Mouse (Mus musculus) hindlimb bud, embryonic 11.5 days (tissue): ENCODE data around the gene 4931428F04Rik.

Experiments
- DNase-seq: peaks from one replicate; pipeline ENCODE4 v3.0.0-alpha.2; 2012; ENCODE audit warnings: low read depth, low spot score; ENCODE audit errors: extremely low spot score

Gene 4931428F04Rik

DNA sequence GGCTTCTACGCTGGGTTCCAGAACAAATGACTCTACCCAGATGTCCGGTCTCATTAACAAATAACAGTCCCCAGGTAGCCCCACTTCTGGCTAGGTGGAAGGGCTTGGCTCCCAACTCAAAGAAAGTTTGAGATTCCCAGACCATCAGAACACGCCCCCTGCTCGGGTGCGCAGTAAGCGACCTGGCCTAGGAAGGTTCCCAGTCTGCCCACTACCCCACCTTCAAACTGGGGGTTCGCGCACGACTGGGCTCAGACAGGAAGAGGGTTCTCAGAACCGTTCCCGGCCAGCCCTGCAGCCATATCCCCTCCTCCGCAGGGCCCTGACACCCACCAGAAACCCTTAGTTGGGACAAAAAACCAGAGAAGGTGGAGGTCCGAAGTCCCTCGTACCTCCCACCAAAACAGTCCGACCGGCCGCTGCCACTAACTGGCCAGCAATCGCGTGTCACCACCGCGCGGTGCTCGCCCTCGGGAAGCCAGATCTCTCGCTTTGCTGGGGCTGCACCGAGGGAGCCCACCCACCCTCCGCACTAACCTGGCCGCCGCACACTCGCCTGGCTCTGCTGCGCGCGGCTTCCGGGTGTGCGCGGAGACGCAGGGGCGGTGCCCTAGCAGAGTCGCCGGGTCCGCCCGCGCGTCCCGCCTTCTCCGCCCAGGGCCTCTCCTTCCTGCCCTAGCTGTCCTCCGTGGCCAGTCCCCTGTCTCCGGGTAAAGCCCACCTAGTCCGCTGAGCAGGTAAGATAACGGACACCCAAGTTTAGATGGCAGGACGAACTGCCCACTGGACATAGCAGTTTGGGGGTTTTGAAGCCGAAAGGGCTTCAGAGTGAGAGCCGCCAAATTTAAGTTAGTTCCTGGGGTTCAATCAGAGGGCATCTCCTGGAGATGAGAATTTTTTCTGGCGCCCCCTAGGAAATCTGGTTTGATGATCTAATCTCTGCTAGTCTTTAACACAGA is 25.4 kb downstream of the 4931428F04Rik start, which contains the start of the genes Tradd and Fbxl8:
Gene Tradd, minus strand, starts transcription at position 586 of the 959 bp plus-strand sequence.
Gene Fbxl8, plus strand, starts transcription at position 625 of the 959 bp plus-strand sequence.
- no peak for DNase-seq

GRCm38 (mm10) chr8:105263244-105263912 is 26.3 kb downstream of the 4931428F04Rik start:
- no peak for DNase-seq

GRCm38 (mm10) chr8:105261326-105261980 is 28.2 kb downstream of the 4931428F04Rik start:
- DNase-seq = no peak

- no peak for DNase-seq
These were observed 29.1 kb downstream of the 4931428F04Rik start for GRCm38 (mm10) chr8:105260371-105261099.

DNA sequence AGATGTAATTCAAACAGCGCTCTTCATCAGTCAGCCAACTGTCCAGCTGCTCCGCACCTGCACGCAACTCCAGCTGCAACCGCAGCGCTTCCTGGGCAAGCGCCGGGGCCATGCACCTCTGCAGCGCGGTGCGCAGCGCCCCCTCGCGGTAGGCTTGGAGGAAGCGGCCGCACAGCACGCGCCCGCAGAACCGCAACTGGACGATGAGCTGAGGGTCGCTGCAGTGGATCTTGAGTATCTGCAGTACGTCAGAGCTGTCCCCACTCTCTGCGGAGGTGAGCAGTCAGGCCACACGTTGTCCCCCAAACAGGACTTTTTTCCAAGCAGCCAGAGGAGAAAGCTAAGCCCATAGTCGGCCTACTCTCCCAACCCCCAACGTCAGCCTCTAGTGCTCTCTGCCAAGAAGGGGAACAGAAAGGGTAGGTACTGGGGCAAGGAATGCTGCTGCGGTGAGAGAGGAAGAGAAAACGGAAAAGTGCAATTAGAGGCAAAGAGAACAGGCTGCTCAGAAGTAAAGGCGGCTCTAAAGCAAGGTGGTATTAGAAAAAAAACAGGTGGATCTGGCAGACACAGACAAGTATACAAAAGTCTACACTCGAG is 29.8 kb downstream of the 4931428F04Rik start:
- no peak for DNase-seq

DNA sequence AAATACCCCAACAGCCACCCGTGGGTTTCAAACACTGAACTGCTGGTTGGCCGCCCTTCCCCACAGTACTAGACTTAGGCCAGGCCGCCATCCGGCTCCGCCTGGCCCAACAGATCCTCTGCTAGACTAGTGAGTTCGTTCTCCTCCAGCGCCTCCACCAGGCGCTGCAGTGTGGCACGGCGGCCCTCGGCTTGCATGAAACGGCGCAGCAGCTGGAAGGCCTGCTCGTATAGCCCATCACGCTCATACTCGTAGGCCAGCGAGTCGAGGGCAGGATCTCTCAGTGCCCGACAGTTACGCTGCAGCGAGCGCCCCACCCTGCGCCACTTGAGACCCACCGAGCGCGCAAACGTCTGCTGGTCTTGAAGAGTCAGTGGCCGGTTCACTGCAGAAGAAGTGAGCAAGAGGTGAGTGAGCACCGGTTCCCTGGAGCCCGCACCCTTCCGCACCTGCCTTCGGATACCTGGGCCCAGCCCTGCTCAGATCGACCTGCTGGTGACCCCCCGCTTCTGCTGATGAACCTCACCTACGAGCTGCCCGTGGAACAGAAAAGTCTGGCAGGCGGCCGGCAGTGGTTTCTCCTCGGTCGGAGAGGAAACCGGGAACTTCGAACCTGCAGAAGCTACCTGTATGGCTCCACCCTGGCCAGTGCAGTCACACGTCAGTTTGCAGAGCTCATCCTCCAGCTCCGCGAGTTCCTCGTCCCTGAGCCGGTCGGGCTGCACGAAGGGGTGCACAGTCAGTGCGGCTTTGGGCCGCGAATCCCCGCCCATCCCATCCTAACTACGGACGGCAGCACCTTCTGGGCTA is 30.5 kb downstream of the 4931428F04Rik start:
- no peak for DNase-seq

DNA sequence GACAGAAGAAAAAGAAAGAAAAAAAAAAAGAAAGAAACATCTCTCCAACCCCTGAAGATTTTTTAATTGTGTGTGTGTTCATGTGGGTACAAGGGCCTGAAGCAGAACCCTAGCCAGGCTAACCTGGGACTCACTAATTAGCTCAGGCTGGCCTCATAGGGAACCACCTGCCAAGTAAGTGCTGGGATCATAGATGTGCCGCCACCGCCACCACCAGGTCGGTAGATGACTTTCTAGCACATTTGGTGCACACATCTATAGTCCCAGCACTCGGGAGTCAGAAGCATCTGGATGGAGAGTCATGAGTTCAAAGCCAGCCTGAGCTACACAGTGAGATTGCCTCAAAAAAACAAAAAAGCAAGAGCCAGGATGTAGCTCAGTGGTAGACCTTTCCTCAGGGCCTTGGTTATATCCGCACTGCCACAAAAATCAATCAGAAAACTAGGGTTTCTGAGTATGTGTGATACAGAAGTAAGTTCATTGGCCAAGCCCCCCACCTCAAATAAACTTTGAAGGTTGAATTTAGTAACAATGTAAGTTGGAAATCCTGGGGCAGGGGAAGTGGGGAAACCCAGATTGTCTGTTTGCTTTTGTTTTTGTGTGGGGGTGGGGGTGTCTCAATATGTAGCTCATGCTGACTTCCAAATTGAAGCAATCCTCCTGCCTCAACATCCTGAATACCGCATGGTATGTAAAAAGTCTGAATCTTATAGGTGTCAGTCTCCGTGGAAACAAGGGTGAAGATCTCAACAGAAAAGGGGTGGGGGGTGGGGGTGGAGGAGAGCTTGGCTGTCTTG is 32.1 kb downstream of the 4931428F04Rik start:
- no peak for DNase-seq

- no peak for DNase-seq
These were observed 34.7 kb downstream of the 4931428F04Rik start, which contains the start of gene B3gnt9 for GRCm38 (mm10) chr8:105254966-105255350. Gene B3gnt9, minus strand, starts transcription at chr8:105255153.

GRCm38 (mm10) chr8:105254152-105254965 is 35.3 kb downstream of the 4931428F04Rik start:
- DNase-seq = no peak

DNA sequence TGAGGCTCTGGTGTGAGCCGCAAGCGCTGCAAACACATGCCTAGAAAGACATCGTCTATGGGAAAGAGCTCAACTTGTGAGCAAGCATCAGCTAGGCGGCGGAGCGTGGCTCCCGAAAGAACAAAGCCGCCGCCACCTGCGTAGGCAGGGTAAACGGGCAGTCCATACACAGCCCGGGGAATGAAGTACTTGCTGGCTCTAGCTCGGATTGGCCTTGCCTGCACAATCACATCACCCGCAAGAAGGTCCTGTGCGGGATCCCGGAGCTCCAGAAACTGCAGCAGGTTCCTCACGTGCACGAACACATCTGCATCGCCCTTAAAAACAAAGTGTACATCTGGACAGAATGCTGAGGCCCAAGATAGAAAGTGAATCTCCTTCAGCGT is 35.9 kb downstream of the 4931428F04Rik start:
- no peak for DNase-seq

DNA sequence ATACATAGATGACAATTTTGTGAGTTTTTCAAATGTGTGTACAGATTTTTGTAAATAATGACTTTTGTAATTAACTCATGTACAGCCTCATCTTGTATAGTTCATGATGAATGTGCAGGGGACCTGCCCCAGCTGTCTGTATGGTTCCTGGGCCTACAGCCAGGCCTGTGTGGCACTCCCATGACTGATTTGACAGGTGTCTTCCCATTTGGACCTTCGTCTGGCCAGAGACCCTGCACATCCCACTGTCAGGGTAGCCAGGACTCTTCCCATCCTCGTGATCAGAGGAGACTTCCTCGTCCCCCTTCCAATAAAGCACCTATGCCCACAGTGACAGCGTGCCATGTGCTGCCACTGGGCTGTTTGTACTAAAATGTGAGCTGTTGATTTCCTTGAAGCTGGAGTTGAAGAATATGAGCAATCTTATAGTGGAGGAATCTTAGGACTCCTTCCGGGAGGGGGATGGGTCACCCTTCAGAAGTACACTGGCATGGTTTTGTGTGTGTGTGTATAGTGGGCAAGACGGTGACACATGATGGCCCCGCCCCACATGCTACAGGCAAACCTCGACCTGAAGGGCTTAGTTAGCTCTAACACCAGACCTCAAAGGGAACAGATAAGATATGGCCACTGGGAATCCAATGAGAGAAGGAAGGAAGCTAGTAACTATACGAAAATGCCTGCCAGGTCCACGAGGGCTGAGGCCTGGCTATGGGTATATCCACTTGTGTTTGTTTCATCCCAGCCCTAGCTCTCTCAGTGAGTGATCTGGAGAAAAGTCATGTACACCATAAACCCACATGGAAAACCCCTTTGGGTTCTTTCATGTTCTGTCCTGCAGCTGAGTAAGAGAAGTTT is 36.8 kb downstream of the 4931428F04Rik start:
- no peak for DNase-seq

GRCm38 (mm10) chr8:105251954-105252353 is 37.7 kb downstream of the 4931428F04Rik start:
- no peak for DNase-seq

- DNase-seq = no peak
These were observed 48.6 kb downstream of the 4931428F04Rik start for GRCm38 (mm10) chr8:105241016-105241415.

- DNase-seq = no peak
These were observed 52.1 kb downstream of the 4931428F04Rik start for GRCm38 (mm10) chr8:105237442-105238142.

DNA sequence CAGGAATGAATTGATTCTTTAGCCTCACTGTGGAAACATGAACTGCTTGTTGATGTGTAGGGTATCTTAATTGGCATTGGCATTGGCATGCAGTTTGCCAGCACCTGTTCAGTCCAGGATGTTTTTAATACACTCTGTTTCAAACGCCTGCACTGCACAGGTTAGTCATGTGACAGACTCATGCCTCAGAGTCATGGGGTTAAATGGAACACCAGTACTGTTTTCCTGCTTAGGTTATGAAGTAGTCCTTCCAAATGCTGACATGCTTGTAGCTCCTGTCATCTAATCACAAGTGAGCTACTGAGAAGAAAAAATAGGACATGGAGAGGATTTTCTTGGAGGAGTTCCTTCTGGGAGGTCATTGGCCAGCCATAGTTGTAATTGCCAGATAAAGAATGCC is 54.5 kb downstream of the 4931428F04Rik start:
- DNase-seq = no peak
